Mouse (Mus musculus) embryonic facial prominence, embryonic 11.5 days (tissue): ENCODE results near the gene Ncf4. TPM values are rescaled to one million over a fixed set of nuclear protein-coding genes. Genes with fewer than 3 reads are reported as not detected.
"Not testable (repeated sequence)": the region's sequence is repeated elsewhere in the genome, so short reads cannot be mapped to it uniquely, and the experiment has no call there.

ENCODE experiments used
- ATAC-seq: fragments of 200-750 bp; cut with Nextera tagmentation; replicated peaks from 2 replicates; pipeline ENCODE4 v1.8.0; 2017; ENCODE audit warnings: low read depth; ENCODE audit not compliant: insufficient number of reproducible peaks, low FRiP score, low TSS enrichment
- DNase-seq: peaks from one replicate; pipeline ENCODE4 v3.0.0-alpha.2; 2015; ENCODE audit warnings: low spot score
- H3K27ac ChIP-seq: fragments of 300-500 bp; sonication (generic); replicated peaks from 2 replicates; pipeline ENCODE4 v1.5.1; 2014; ENCODE audit warnings: mild to moderate bottlenecking, low read depth, low read length, control low read depth
- H3K27me3 ChIP-seq: fragments of 300-500 bp; sonication (generic); 2 replicates; pipeline ENCODE4 v1.6.1; 2014; ENCODE audit warnings: mild to moderate bottlenecking, low read length, moderate library complexity, mixed read lengths; ENCODE audit not compliant: control insufficient read depth, insufficient read depth
- H3K36me3 ChIP-seq: fragments of 300-500 bp; sonication (generic); replicated peaks from 2 replicates; pipeline ENCODE4 v1.6.1; 2014; ENCODE audit warnings: low read depth, mild to moderate bottlenecking, low read length, moderate library complexity, mixed read lengths; ENCODE audit not compliant: control insufficient read depth, insufficient read depth
- H3K4me1 ChIP-seq: fragments of 300-500 bp; sonication (generic); 2 replicates; pipeline ENCODE4 v1.6.1; 2014; ENCODE audit warnings: low read length, mixed read lengths; ENCODE audit not compliant: control insufficient read depth, insufficient read depth
- H3K4me2 ChIP-seq: fragments of 300-500 bp; sonication (generic); 2 replicates; pipeline ENCODE4 v1.6.1; 2014; ENCODE audit warnings: low read depth, mild to moderate bottlenecking, control low read depth, low read length, moderate library complexity
- H3K4me3 ChIP-seq: fragments of 300-500 bp; sonication (generic); 2 replicates; pipeline ENCODE4 v1.5.1; 2014; ENCODE audit warnings: low read depth, low read length, control low read depth
- H3K9ac ChIP-seq: fragments of 300-500 bp; sonication (generic); replicated peaks from 2 replicates; pipeline ENCODE4 v1.6.1; 2014; ENCODE audit warnings: mild to moderate bottlenecking, control low read depth, low read length
- H3K9me3 ChIP-seq: fragments of 300-500 bp; sonication (generic); replicated peaks from 2 replicates; pipeline ENCODE4 v1.6.1; 2016; ENCODE audit warnings: mild to moderate bottlenecking, low read length, inconsistent platforms, mixed read lengths; ENCODE audit not compliant: control insufficient read depth
- WGBS: fragments of 180-500 bp; shearing (Covaris S2); extraction: QIAGEN DNeasy Blood & Tissue Kit; methylation state at CpG from one replicate; pipeline ENCODE4 v1.1.7; 2014; 5-methylcytosine and 5-hydroxymethylcytosine counted together
- polyA plus RNA-seq: library from polyadenylated mRNA; unstranded; fragments of >200 nt; fragmentation: Nextera tagmentation; extraction: Ambion mirVana; gene quantifications from 2 replicates; pipeline ENCODE4 v1.2.1, GENCODE M21; 2014

The Ncf4 gene
- polyA plus RNA-seq, 1 experiment from 2014 or later: 7.9 TPM

GRCm38 (mm10) chr15:78243061-78243460 lies 1.5 kb upstream of the Ncf4 start:
- H3K9me3 ChIP-seq: no peaks in the 10 kb centered on the region
- H3K27me3 ChIP-seq: no peaks in the 10 kb centered on the region
- no peak overlapping the region for H3K27ac ChIP-seq
- 75% methylated on average over 8 of the region's 8 CpGs for WGBS
- no peaks in the 10 kb centered on the region for H3K4me1 ChIP-seq
- no peak overlapping the region for H3K4me3 ChIP-seq
- no peak overlapping the region for H3K4me2 ChIP-seq
- no peak for DNase-seq
- no peak for ATAC-seq
- no peak overlapping the region for H3K9ac ChIP-seq
- no peaks in the 10 kb centered on the region for H3K36me3 ChIP-seq

DNA sequence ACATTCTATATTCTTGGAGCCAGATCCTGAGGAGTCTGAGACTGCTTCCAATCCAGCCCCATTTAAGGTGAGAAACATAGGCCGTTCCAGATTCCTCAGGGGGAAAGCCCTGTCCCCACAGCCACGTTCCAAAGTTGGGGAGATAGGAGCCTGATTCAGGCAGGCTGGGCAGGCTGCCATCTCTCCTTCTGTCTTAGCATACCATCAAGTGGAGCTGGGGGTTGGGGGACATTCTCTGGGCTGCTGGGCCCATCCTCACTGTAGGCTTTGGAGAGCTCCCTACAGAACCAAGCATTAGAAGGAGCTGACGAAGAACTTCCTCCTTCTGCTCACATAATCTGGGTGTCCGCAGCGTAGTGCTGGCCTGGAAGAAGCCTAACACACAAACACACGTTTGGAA lies 827 bp upstream of the Ncf4 start:
- no peak overlapping the region for H3K27ac ChIP-seq
- no peak overlapping the region for H3K4me2 ChIP-seq
- H3K27me3 ChIP-seq: no peaks in the 10 kb centered on the region
- H3K36me3 ChIP-seq: no peaks in the 10 kb centered on the region
- H3K9me3 ChIP-seq: no peaks in the 10 kb centered on the region
- no peak for ATAC-seq
- WGBS: 79% methylated on average over 6 of the region's 6 CpGs
- no peak overlapping the region for H3K9ac ChIP-seq
- H3K4me1 ChIP-seq: no peaks in the 10 kb centered on the region
- DNase-seq: no peak
- H3K4me3 ChIP-seq: no peak overlapping the region

- Histone ChIP-seq H3K36me3 (no peaks in the 10 kb centered on the region), H3K4me2 (no peak overlapping the region), H3K4me3 (no peak overlapping the region), H3K4me1 (no peaks in the 10 kb centered on the region), H3K9ac (no peak overlapping the region), H3K27me3 (no peaks in the 10 kb centered on the region), H3K9me3 (no peaks in the 10 kb centered on the region), H3K27ac (no peak overlapping the region)
- DNase-seq (no peak), ATAC-seq (no peak)
- WGBS: 76% methylated on average over 18 of the region's 18 CpGs
These were observed 1.8 kb downstream of the Ncf4 start for GRCm38 (mm10) chr15:78246143-78247116.

DNA sequence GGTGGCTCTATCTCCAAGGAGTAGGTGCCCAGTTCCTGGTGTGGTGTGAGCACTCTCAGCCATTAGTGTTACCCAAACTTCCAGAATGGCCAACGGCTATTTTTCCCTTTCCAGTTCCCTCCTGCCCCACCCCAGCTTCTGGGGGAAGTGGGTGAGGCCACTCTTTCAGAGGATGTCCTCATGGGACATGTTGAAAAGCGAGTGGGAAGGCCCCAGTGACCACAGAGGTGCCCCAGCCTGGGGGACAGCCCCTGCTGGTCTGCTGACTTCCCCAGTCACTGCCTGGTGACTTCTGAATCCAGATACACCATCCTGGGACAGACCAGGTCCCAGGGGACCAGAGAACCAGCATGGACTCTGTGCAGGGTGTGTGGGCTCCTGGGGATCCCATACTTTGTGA lies 3.1 kb downstream of the Ncf4 start:
- Histone ChIP-seq H3K4me3 (no peak overlapping the region), H3K4me2 (no peak overlapping the region), H3K27me3 (no peaks in the 10 kb centered on the region), H3K9ac (no peak overlapping the region), H3K27ac (no peak overlapping the region), H3K36me3 (no peaks in the 10 kb centered on the region), H3K4me1 (no peaks in the 10 kb centered on the region), H3K9me3 (no peaks in the 10 kb centered on the region)
- DNase-seq: no peak
- 76% methylated on average over 2 of the region's 2 CpGs for WGBS
- no peak for ATAC-seq

GRCm38 (mm10) chr15:78248410-78248809 lies 3.8 kb downstream of the Ncf4 start:
- DNase-seq (no peak), ATAC-seq (no peak)
- Histone ChIP-seq H3K9ac (no peak overlapping the region), H3K4me3 (no peak overlapping the region), H3K9me3 (no peaks in the 10 kb centered on the region), H3K36me3 (no peaks in the 10 kb centered on the region), H3K27ac (no peak overlapping the region), H3K4me1 (no peaks in the 10 kb centered on the region), H3K4me2 (no peak overlapping the region), H3K27me3 (no peaks in the 10 kb centered on the region)
- 72% methylated on average over 3 of the region's 3 CpGs for WGBS

DNA sequence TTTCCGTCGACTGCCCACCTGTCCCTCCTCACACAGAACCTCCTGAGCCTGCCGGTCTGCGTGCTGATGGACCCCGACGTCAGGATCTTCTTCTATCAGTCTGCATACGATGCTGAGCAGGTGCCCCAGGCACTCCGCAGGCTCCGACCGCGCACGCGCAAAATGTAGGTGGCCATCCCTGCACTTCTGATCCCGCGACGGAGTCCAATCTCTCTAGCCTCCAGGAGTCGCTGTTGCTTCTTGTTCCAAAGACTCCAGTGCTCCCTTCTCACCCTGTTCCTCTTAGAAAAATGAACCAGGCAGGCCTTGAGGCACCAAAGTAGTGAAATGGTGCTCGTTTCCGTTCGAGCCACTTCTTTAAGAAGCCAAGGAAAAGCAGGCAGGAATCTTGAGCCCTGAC lies 10.2 kb downstream of the Ncf4 start:
- Histone ChIP-seq H3K27me3 (no peaks in the 10 kb centered on the region), H3K4me1 (no peaks in the 10 kb centered on the region), H3K27ac (no peak overlapping the region), H3K4me3 (no peak overlapping the region), H3K9me3 (no peaks in the 10 kb centered on the region), H3K36me3 (no peaks in the 10 kb centered on the region), H3K9ac (no peak overlapping the region), H3K4me2 (no peak overlapping the region)
- ATAC-seq (no peak), DNase-seq (peak; percentile 67)
- 17% methylated on average over 20 of the region's 20 CpGs for WGBS

GRCm38 (mm10) chr15:78256602-78257259 lies 12.1 kb downstream of the Ncf4 start:
- DNase-seq, H3K27me3 ChIP-seq, H3K4me1 ChIP-seq, H3K9me3 ChIP-seq, H3K9ac ChIP-seq, H3K27ac ChIP-seq, H3K4me3 ChIP-seq, H3K4me2 ChIP-seq, ATAC-seq, H3K36me3 ChIP-seq: not testable (repeated sequence)
